In the genomic region with DNA sequence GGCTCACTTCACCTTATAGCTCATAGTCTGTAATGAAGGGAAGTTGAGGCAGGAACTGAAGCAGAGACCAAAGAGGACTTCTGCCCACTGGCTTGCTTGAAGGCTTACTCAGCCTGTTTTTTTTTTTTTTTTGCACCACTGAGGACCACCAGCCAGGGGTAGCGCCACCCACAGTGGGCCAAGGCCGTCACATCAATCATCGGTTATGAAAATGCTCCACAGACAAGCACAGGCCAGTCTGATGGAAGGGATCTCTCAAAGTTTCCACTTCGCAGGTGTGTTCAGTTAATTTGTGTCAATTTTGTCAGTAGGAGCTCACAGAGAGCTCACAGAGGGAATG, we compare ENCODE assay signal across 8 mouse cellular contexts. TPM values are rescaled to one million over a fixed set of nuclear protein-coding genes. Genes with fewer than 3 reads are reported as not detected.
DNase-seq lines count a peak whose midpoint lies in the region; ATAC-seq and TF ChIP-seq lines count a peak whose summit lies in the region.

No protein-coding gene starts in this region.

- 0 out of 2 replicates have a peak, but pooled peaks have one; percentile 1 for TF ChIP-seq CTCF in intestine, postnatal 0 days (IDR thresholded peaks at IDR 0.05; ENCODE audit: low read depth)

- 78% methylated on average over 4 of the region's 4 CpGs for WGBS in lung, embryonic 15.5 days
- 68% methylated on average over 4 of the region's 4 CpGs for WGBS in embryonic facial prominence, embryonic 15.5 days
- WGBS in intestine, postnatal 0 days, result 75% methylated on average over 4 of the region's 4 CpGs
- 73% methylated on average over 4 of the region's 4 CpGs for WGBS in neural tube, embryonic 15.5 days

- peak; percentile 1; the same call in 1 of the 2 replicates for ATAC-seq in lung, embryonic 15.5 days (ENCODE audit: borderline replicate concordance, extremely low read depth, low FRiP score, low TSS enrichment)
- peak; percentile 3; the same call in 1 of the 2 replicates for ATAC-seq in embryonic facial prominence, embryonic 15.5 days (ENCODE audit: insufficient number of reproducible peaks, low FRiP score, low TSS enrichment, low read depth)
- ATAC-seq in intestine, postnatal 0 days, result peak; percentile 2; the same call in 1 of the 2 replicates
- ATAC-seq in neural tube, embryonic 15.5 days (ENCODE audit: low FRiP score), result peak; percentile 20; the same call in 1 of the 2 replicates

- peak overlapping the region; percentile 68 for H3K4me2 ChIP-seq in lung, embryonic 15.5 days
- H3K4me2 ChIP-seq in embryonic facial prominence, embryonic 15.5 days (replicated peaks), result peak overlapping the region; percentile 73
- peak overlapping the region; percentile 56 for H3K4me2 ChIP-seq in intestine, postnatal 0 days (replicated peaks; ENCODE audit: low read depth)
- H3K4me2 ChIP-seq in neural tube, embryonic 15.5 days, result peak overlapping the region; percentile 82

- peak overlapping the region; percentile 56 for H3K4me3 ChIP-seq in lung, embryonic 15.5 days
- H3K4me3 ChIP-seq in embryonic facial prominence, embryonic 15.5 days (replicated peaks), result peak overlapping the region; percentile 56
- H3K4me3 ChIP-seq in intestine, postnatal 0 days (ENCODE audit: low read depth, low read length), result peak overlapping the region; percentile 61
- peak overlapping the region; percentile 56 for H3K4me3 ChIP-seq in neural tube, embryonic 15.5 days (replicated peaks)

- peaks cover 13% of the 10 kb centered on the region for H3K4me1 ChIP-seq in lung, embryonic 15.5 days
- H3K4me1 ChIP-seq in embryonic facial prominence, embryonic 15.5 days, result peaks cover 14% of the 10 kb centered on the region
- H3K4me1 ChIP-seq in intestine, postnatal 0 days (replicated peaks; ENCODE audit: control insufficient read depth, insufficient read depth, low read length), result peaks cover 4% of the 10 kb centered on the region; the same call in 1 of the 2 replicates
- H3K4me1 ChIP-seq in neural tube, embryonic 15.5 days, result peaks cover 17% of the 10 kb centered on the region

- no peaks in the 10 kb centered on the region for H3K9me3 ChIP-seq in lung, embryonic 15.5 days
- H3K9me3 ChIP-seq in embryonic facial prominence, embryonic 15.5 days (replicated peaks), result no peaks in the 10 kb centered on the region
- no peaks in the 10 kb centered on the region for H3K9me3 ChIP-seq in intestine, postnatal 0 days (ENCODE audit: control insufficient read depth)
- no peaks in the 10 kb centered on the region for H3K9me3 ChIP-seq in neural tube, embryonic 15.5 days (replicated peaks)

- H3K36me3 ChIP-seq in lung, embryonic 15.5 days, result 0 out of 2 replicates have a peak, but pooled peaks cover 2% of the 10 kb centered on the region
- peaks cover 6% of the 10 kb centered on the region; the same call in 1 of the 2 replicates for H3K36me3 ChIP-seq in embryonic facial prominence, embryonic 15.5 days
- peaks cover 8% of the 10 kb centered on the region; the same call in 1 of the 2 replicates for H3K36me3 ChIP-seq in intestine, postnatal 0 days (ENCODE audit: control insufficient read depth, insufficient read depth)
- peaks cover 8% of the 10 kb centered on the region for H3K36me3 ChIP-seq in neural tube, embryonic 15.5 days

- H3K9ac ChIP-seq in lung, embryonic 15.5 days, result peak overlapping the region; percentile 39
- H3K9ac ChIP-seq in embryonic facial prominence, embryonic 15.5 days, result peak overlapping the region; percentile 47; the same call in 1 of the 2 replicates
- no peak overlapping the region for H3K9ac ChIP-seq in intestine, postnatal 0 days (ENCODE audit: low read depth, low read length)
- peak overlapping the region; percentile 34; the same call in 1 of the 2 replicates for H3K9ac ChIP-seq in neural tube, embryonic 15.5 days (replicated peaks)

- DNase-seq in lung, postnatal 36 days, result no peak
- no peak for DNase-seq in layer of hippocampus, adult 9-10 months (ENCODE audit: low spot score)
- DNase-seq in urinary bladder, postnatal 10 days (ENCODE audit: low spot score), result no peak
- DNase-seq in retina, postnatal 1 day, result no peak

- peak overlapping the region; percentile 38; the same call in 1 of the 2 replicates for H3K27ac ChIP-seq in lung, embryonic 15.5 days
- H3K27ac ChIP-seq in embryonic facial prominence, embryonic 15.5 days (replicated peaks), result peak overlapping the region; percentile 82
- peak overlapping the region; percentile 50 for H3K27ac ChIP-seq in intestine, postnatal 0 days (ENCODE audit: low read depth, low read length)
- H3K27ac ChIP-seq in neural tube, embryonic 15.5 days (replicated peaks), result peak overlapping the region; percentile 85

- no peaks in the 10 kb centered on the region for H3K27me3 ChIP-seq in lung, embryonic 15.5 days
- H3K27me3 ChIP-seq in embryonic facial prominence, embryonic 15.5 days, result no peaks in the 10 kb centered on the region
- no peaks in the 10 kb centered on the region for H3K27me3 ChIP-seq in intestine, postnatal 0 days (replicated peaks; ENCODE audit: control insufficient read depth, insufficient read depth, low read length)
- no peaks in the 10 kb centered on the region for H3K27me3 ChIP-seq in neural tube, embryonic 15.5 days (replicated peaks)

RNA-seq across cellular contexts. Expression of gene Dhcr7, which starts 0.3 kb away (rescaled TPM):
- polyA plus RNA-seq in lung, embryonic 15.5 days (2015; fragmentation: Nextera tagmentation; extraction: Ambion mirVana), result 30.4 and 30.9 TPM in 2 replicates
- 39.3 and 47.7 TPM in 2 replicates for polyA plus RNA-seq in embryonic facial prominence, embryonic 15.5 days (2015; fragmentation: Nextera tagmentation; extraction: Ambion mirVana)
- 30.4 and 31.2 TPM in 2 replicates for polyA plus RNA-seq in intestine, postnatal 0 days (2015; fragmentation: Nextera tagmentation; extraction: Ambion mirVana)
- polyA plus RNA-seq in neural tube, embryonic 15.5 days (2015; fragmentation: Nextera tagmentation; extraction: Ambion mirVana), result 49.8 and 53.8 TPM in 2 replicates

RNA-seq across cellular contexts. Expression of gene Nadsyn1, which starts 0.6 kb away (rescaled TPM):
- 7.9 and 9.0 TPM in 2 replicates for polyA plus RNA-seq in lung, embryonic 15.5 days (2015; fragmentation: Nextera tagmentation; extraction: Ambion mirVana)
- polyA plus RNA-seq in embryonic facial prominence, embryonic 15.5 days (2015; fragmentation: Nextera tagmentation; extraction: Ambion mirVana), result 8.0 and 8.3 TPM in 2 replicates
- polyA plus RNA-seq in intestine, postnatal 0 days (2015; fragmentation: Nextera tagmentation; extraction: Ambion mirVana), result 24.8 and 26.4 TPM in 2 replicates
- 5.5 and 7.7 TPM in 2 replicates for polyA plus RNA-seq in neural tube, embryonic 15.5 days (2015; fragmentation: Nextera tagmentation; extraction: Ambion mirVana)

RNA-seq across cellular contexts. Expression of gene Mrgpre, which starts 38.9 kb away (rescaled TPM):
- polyA plus RNA-seq in lung, embryonic 15.5 days (2015; fragmentation: Nextera tagmentation; extraction: Ambion mirVana), result 0.93 and 1.1 TPM in 2 replicates
- polyA plus RNA-seq in embryonic facial prominence, embryonic 15.5 days (2015; fragmentation: Nextera tagmentation; extraction: Ambion mirVana), result 1.9 and 2.5 TPM in 2 replicates
- 1.0 and 1.5 TPM in 2 replicates for polyA plus RNA-seq in intestine, postnatal 0 days (2015; fragmentation: Nextera tagmentation; extraction: Ambion mirVana)
- 7.9 and 9.6 TPM in 2 replicates for polyA plus RNA-seq in neural tube, embryonic 15.5 days (2015; fragmentation: Nextera tagmentation; extraction: Ambion mirVana)

RNA-seq across cellular contexts. Expression of gene Gm498, which starts 43.4 kb away (rescaled TPM):
- polyA plus RNA-seq in lung, embryonic 15.5 days (2015; fragmentation: Nextera tagmentation; extraction: Ambion mirVana), result not detected in 2 replicates
- not detected in 2 replicates for polyA plus RNA-seq in embryonic facial prominence, embryonic 15.5 days (2015; fragmentation: Nextera tagmentation; extraction: Ambion mirVana)
- not detected in 2 replicates for polyA plus RNA-seq in intestine, postnatal 0 days (2015; fragmentation: Nextera tagmentation; extraction: Ambion mirVana)
- not detected in 2 replicates for polyA plus RNA-seq in neural tube, embryonic 15.5 days (2015; fragmentation: Nextera tagmentation; extraction: Ambion mirVana)

RNA-seq across cellular contexts. Expression of gene Mrgprg, which starts 56.4 kb away (rescaled TPM):
- polyA plus RNA-seq in lung, embryonic 15.5 days (2015; fragmentation: Nextera tagmentation; extraction: Ambion mirVana), result not detected in 2 replicates
- polyA plus RNA-seq in embryonic facial prominence, embryonic 15.5 days (2015; fragmentation: Nextera tagmentation; extraction: Ambion mirVana), result not detected in 2 replicates
- polyA plus RNA-seq in intestine, postnatal 0 days (2015; fragmentation: Nextera tagmentation; extraction: Ambion mirVana), result not detected in 2 replicates
- not detected in 2 replicates for polyA plus RNA-seq in neural tube, embryonic 15.5 days (2015; fragmentation: Nextera tagmentation; extraction: Ambion mirVana)
